Mouse (Mus musculus): Measurements from ENCODE around the gene Ankrd50. TPM values are rescaled to one million over a fixed set of nuclear protein-coding genes. Genes with fewer than 3 reads are reported as not detected.
A peak's percentile ranks its signal among the peaks of the same experiment; 100 is the strongest.

Gene Ankrd50
- polyA plus RNA-seq, 1 experiment, result 22.8 TPM

DNA sequence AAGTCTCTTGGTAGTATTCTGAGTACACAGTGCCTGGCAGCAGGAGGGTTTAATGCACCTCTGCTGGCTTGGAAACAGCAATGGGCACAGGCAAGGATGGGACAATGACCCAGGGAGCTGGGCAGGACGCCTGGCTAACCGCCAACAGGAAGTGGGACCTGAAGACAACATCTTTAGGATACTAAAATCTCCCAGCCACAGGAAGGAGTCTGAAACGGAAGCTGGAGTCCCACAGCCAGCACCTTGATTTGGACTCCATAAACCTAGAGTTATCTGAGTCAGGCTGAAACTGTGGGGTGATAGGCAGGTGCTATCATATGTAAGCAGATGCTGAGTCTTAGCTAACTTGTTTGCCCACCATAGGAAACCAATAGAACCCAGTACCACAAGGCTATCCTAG is 7.1 kb upstream of the Ankrd50 start:
- TF ChIP-seq CTCF (IDR thresholded peaks at IDR 0.05; ENCODE audit: low read depth, low read length), result no peak
- TF ChIP-seq POLR2A (IDR thresholded peaks at IDR 0.05; ENCODE audit: borderline replicate concordance, low read depth, low read length), result no peak
- no peak overlapping the region for H3K27ac ChIP-seq (ENCODE audit: insufficient read depth, low read depth, low read length)
- no peak overlapping the region for H3K4me3 ChIP-seq (ENCODE audit: insufficient read depth, low read length)
- H3K4me1 ChIP-seq (ENCODE audit: control insufficient read depth, insufficient read depth, low read length), result no peaks in the 10 kb centered on the region

DNA sequence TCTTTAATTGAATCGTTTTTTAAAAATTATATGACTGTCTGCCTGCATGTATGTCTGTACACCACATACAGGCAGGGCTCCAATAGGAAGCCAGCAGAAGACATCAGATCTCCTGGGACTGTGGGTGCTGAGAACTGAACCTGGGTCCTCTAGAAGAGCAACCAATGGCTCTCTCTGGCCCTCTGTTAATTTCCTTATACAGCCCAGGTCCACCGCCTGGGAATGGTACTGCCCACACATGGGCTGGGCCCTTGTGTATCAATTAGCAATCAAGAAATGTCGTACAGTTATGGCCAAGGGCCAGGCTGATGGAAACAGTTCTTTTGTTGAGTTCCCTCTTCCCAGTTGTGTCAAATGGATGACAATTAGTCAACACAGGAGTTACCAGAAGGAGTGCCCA is 6.6 kb upstream of the Ankrd50 start:
- no peak overlapping the region for H3K4me3 ChIP-seq (ENCODE audit: insufficient read depth, low read length)
- no peak overlapping the region for H3K27ac ChIP-seq (ENCODE audit: insufficient read depth, low read depth, low read length)
- no peak for TF ChIP-seq CTCF (IDR thresholded peaks at IDR 0.05; ENCODE audit: low read depth, low read length)
- TF ChIP-seq POLR2A (IDR thresholded peaks at IDR 0.05; ENCODE audit: borderline replicate concordance, low read depth, low read length), result no peak
- H3K4me1 ChIP-seq (ENCODE audit: control insufficient read depth, insufficient read depth, low read length), result no peaks in the 10 kb centered on the region

DNA sequence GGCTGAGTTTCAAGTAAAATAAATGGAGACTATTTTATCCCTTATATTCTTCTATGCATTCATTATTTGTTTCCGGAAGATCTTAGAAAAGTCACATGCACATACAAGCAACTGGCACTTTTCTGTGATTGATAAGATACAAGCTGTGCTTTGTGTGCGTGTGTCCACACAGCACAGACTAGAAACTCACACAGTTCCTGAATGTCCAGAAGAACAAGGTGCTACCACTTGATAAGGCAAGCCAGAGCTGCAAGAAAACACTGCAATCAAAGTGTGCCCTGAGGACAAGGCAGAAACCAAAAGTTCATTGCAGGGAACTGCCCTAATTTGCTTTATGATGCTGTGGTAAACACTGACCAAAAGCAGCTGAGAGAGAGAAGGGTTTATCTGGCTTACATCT is 6.1 kb upstream of the Ankrd50 start:
- Histone ChIP-seq H3K4me3 (ENCODE audit: insufficient read depth, low read length) (no peak overlapping the region), H3K4me1 (ENCODE audit: control insufficient read depth, insufficient read depth, low read length) (no peaks in the 10 kb centered on the region), H3K27ac (ENCODE audit: insufficient read depth, low read depth, low read length) (no peak overlapping the region)
- TF ChIP-seq POLR2A (IDR thresholded peaks at IDR 0.05; ENCODE audit: borderline replicate concordance, low read depth, low read length) (no peak), CTCF (IDR thresholded peaks at IDR 0.05; ENCODE audit: low read depth, low read length) (no peak)

DNA sequence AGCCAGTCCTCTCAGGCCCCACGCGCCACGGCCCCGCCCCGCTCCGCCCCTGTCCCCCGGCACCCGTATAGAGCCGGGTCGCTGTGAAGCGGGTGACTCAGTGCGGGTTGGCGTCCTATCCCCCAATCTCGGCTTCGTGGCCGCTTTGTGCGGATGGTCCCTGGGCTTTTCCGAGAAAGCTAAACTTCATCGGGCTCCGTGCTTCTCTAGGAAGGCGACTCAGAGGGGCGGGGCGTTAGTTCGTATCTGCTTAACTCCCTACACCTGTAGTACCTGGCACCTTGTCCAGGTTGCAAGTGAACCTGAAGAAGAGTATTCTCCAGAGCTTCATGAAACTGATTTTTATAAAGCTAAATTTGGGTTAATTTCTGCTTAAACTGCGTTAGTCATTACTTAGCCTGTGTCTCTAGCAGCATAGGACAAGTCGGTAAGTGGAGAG is 482 bp upstream of the Ankrd50 start:
- H3K27ac ChIP-seq (ENCODE audit: insufficient read depth, low read depth, low read length), result no peak overlapping the region
- H3K4me1 ChIP-seq (ENCODE audit: control insufficient read depth, insufficient read depth, low read length), result peaks cover 20% of the 10 kb centered on the region
- TF ChIP-seq POLR2A (IDR thresholded peaks at IDR 0.05; ENCODE audit: borderline replicate concordance, low read depth, low read length) (no peak; the same call in 1 of the 2 replicates), CTCF (IDR thresholded peaks at IDR 0.05; ENCODE audit: low read depth, low read length) (no peak)
- H3K4me3 ChIP-seq (ENCODE audit: insufficient read depth, low read length), result peak overlapping the region; percentile 65

DNA sequence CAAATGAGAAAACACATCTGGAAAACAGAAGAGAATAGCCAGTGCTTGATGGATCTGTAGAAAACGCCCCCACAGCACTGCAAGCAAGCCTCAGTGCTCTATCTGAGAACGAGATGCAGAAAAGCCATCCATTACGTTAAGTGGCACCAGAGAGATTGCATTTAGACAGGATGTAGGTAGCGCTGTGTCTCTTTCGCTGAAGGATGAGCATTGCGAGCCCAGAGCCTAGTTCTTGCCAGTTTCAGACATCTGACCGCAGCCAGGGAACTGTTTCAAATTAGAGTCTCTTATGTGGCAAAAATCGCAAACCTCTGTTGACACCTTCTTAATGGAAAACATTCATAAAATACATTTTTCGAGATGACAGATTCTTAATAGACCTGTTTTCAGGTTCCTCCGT is 1.1 kb downstream of the Ankrd50 start:
- Histone ChIP-seq H3K27ac (ENCODE audit: insufficient read depth, low read depth, low read length) (no peak overlapping the region), H3K4me1 (ENCODE audit: control insufficient read depth, insufficient read depth, low read length) (peaks cover 20% of the 10 kb centered on the region), H3K4me3 (ENCODE audit: insufficient read depth, low read length) (peak overlapping the region; percentile 90)
- TF ChIP-seq CTCF (IDR thresholded peaks at IDR 0.05; ENCODE audit: low read depth, low read length), result no peak
- TF ChIP-seq POLR2A (IDR thresholded peaks at IDR 0.05; ENCODE audit: borderline replicate concordance, low read depth, low read length), result no peak

DNA sequence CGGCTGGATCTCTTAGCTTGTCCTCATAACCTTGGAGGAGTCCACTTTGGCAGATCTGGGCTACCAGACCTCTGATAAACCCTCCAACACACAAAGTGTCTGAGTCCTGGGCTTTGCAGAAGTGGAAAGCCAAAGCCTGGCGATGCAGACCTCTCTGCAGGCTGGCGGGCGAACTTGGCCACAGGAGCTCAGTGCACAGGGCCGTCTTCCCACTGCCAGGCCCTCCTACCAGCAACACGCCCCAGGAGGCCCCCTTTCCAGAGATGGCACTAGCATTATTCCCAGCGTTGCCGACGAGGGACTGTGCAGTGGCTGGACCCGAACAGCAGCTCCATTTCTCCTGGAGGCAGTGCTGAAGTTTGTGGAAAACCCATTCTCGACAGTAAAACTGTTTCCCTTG is 1.9 kb downstream of the Ankrd50 start:
- no peak for TF ChIP-seq CTCF (IDR thresholded peaks at IDR 0.05; ENCODE audit: low read depth, low read length)
- TF ChIP-seq POLR2A (IDR thresholded peaks at IDR 0.05; ENCODE audit: borderline replicate concordance, low read depth, low read length), result no peak
- Histone ChIP-seq H3K4me3 (ENCODE audit: insufficient read depth, low read length) (no peak overlapping the region), H3K27ac (ENCODE audit: insufficient read depth, low read depth, low read length) (no peak overlapping the region), H3K4me1 (ENCODE audit: control insufficient read depth, insufficient read depth, low read length) (peaks cover 20% of the 10 kb centered on the region)

DNA sequence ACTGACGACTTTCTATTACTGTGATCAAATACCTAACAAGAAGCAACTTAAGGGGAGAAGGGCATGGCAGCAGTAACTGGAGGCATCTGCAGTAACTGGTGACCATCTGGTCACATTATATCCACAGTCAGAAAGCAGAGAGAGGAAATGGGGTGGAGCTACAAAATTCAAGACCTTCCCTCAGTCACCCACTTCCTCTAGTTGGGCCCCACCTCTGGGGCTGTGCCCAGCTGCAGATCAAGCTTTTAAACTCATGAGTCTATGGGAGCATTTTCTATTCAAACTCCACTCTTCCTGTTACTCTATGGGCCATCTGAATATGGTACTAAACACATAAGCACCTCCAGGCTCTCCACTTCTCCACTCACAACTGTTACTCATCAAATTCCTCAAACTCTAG is 3.5 kb downstream of the Ankrd50 start:
- H3K4me3 ChIP-seq (ENCODE audit: insufficient read depth, low read length), result no peak overlapping the region
- TF ChIP-seq POLR2A (IDR thresholded peaks at IDR 0.05; ENCODE audit: borderline replicate concordance, low read depth, low read length), result no peak
- no peak for TF ChIP-seq CTCF (IDR thresholded peaks at IDR 0.05; ENCODE audit: low read depth, low read length)
- H3K4me1 ChIP-seq (ENCODE audit: control insufficient read depth, insufficient read depth, low read length), result peaks cover 20% of the 10 kb centered on the region
- H3K27ac ChIP-seq (ENCODE audit: insufficient read depth, low read depth, low read length), result no peak overlapping the region

DNA sequence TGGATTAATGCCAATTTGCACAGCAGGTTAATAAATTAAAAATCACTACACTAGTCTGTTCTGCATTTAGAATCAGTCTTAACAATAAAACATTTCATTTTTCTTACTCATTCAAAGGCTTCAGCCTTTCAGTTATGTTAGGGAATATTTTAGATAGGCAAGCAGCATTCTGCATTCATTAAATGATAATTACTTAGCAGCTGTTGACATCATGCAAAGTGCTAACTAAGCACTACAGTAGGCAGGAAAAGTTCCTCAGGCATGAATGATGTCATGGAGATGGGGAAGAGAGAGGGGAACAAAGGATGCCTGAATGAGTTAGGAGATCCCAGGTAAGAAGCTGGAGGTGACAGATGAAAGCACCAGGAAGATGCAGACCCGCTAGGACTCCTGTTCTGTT is 6.7 kb downstream of the Ankrd50 start:
- Histone ChIP-seq H3K4me1 (ENCODE audit: control insufficient read depth, insufficient read depth, low read length) (peaks cover 13% of the 10 kb centered on the region), H3K4me3 (ENCODE audit: insufficient read depth, low read length) (no peak overlapping the region), H3K27ac (ENCODE audit: insufficient read depth, low read depth, low read length) (no peak overlapping the region)
- TF ChIP-seq POLR2A (IDR thresholded peaks at IDR 0.05; ENCODE audit: borderline replicate concordance, low read depth, low read length), result no peak
- TF ChIP-seq CTCF (IDR thresholded peaks at IDR 0.05; ENCODE audit: low read depth, low read length), result no peak

DNA sequence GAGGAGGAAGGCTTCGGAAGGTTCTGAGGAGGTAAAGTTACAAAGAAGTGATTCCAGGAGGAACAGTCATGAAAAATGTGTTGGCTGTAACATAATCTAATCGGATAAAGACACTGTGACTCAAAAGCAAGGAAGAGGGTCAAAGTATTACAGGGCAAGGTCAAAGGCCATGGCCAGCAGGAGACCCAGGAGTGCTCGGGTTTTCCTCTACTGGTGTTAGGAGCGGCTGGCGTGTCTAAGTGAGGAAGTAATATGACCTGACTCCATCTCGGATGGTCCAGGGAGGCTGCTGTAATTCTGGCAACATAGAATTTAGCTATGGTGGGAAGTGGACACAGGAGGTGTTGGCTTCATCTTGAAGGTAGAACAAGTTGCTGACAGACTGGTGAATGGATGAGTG is 9.1 kb downstream of the Ankrd50 start:
- no peak overlapping the region for H3K27ac ChIP-seq (ENCODE audit: insufficient read depth, low read depth, low read length)
- H3K4me1 ChIP-seq (ENCODE audit: control insufficient read depth, insufficient read depth, low read length), result no peaks in the 10 kb centered on the region; the same call in 1 of the 2 replicates
- no peak overlapping the region for H3K4me3 ChIP-seq (ENCODE audit: insufficient read depth, low read length)
- no peak for TF ChIP-seq CTCF (IDR thresholded peaks at IDR 0.05; ENCODE audit: low read depth, low read length)
- TF ChIP-seq POLR2A (IDR thresholded peaks at IDR 0.05; ENCODE audit: borderline replicate concordance, low read depth, low read length), result no peak

DNA sequence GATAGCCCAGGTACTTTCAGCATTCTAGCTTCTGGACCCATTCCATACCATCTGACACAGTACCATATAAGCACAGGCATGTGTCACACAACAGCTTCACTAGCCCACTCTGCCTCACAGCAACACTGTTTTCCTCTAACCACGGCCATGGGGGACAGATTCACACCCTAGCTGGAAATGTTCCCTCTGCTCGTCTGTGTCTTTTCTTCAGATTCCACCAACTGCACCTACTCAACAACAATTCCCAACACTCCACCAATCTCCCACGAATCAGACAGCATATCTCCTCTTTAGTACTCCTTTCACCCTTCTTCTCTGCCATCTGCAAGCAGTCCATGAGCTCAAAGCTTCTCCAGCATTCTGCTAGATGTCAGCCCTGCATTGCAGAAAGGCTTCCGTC is 11.5 kb downstream of the Ankrd50 start:
- H3K27ac ChIP-seq (ENCODE audit: insufficient read depth, low read depth, low read length), result no peak overlapping the region

DNA sequence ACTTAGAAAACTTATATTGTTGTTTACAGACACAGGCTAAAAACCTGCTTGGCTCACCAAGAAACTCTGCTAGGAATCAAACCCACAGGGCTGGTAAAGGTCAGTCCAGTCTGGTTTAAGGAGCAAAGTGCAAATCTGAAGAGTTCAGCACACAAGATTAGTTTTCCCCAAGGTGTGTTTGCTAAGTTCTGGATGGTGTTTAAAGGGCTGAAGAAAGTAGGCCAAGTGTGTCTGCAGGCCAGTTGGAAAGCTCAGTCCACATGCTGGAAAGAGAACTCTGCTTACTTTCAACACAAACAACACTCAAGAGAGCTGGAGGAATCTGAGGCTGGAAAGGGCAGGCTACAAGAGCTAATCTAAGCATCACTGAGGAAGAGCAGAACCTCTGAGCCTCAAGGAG is 13.1 kb downstream of the Ankrd50 start:
- no peak overlapping the region for H3K27ac ChIP-seq (ENCODE audit: insufficient read depth, low read depth, low read length)
- no peaks in the 10 kb centered on the region for H3K4me1 ChIP-seq (ENCODE audit: control insufficient read depth, insufficient read depth, low read length)
- H3K4me3 ChIP-seq (ENCODE audit: insufficient read depth, low read length), result no peak overlapping the region
- TF ChIP-seq POLR2A (IDR thresholded peaks at IDR 0.05; ENCODE audit: borderline replicate concordance, low read depth, low read length), result no peak
- no peak for TF ChIP-seq CTCF (IDR thresholded peaks at IDR 0.05; ENCODE audit: low read depth, low read length)

More for the DNA sequence above, 11.5 kb downstream of the Ankrd50 start:
- H3K4me3 ChIP-seq (ENCODE audit: insufficient read depth, low read length), result no peak overlapping the region
- no peaks in the 10 kb centered on the region for H3K4me1 ChIP-seq (ENCODE audit: control insufficient read depth, insufficient read depth, low read length)
- TF ChIP-seq POLR2A (IDR thresholded peaks at IDR 0.05; ENCODE audit: borderline replicate concordance, low read depth, low read length) (no peak), CTCF (IDR thresholded peaks at IDR 0.05; ENCODE audit: low read depth, low read length) (no peak)

Data from bone marrow macrophage, adult 2 months (primary cell).